Mouse (Mus musculus) stomach, embryonic 14.5 days (tissue): ENCODE measurements at regions not wholly inside any gene's neighbourhood (a gene's known extent, or its start where the extent isn't known, plus 50 kb on each side); places are given as distances from the start of the nearest gene placed in this dataset.

Experiments used
- ATAC-seq: fragments of 200-750 bp; cut with Nextera tagmentation; 2 replicates; pipeline ENCODE4 v1.8.0; 2017; ENCODE audit warnings: low read depth, moderate TSS enrichment; ENCODE audit not compliant: insufficient number of reproducible peaks, insufficient read depth, low FRiP score
- H3K27ac ChIP-seq: fragments of 300-500 bp; sonication (generic); 2 replicates; pipeline ENCODE4 v1.5.1; 2014; ENCODE audit warnings: mild to moderate bottlenecking, low read length, moderate library complexity, mixed read lengths
- H3K27me3 ChIP-seq: fragments of 300-500 bp; sonication (generic); 2 replicates; pipeline ENCODE4 v1.6.1; 2014; ENCODE audit warnings: low read length, control low read depth, mixed read lengths; ENCODE audit not compliant: control insufficient read depth, insufficient read depth
- H3K36me3 ChIP-seq: fragments of 300-500 bp; sonication (generic); 2 replicates; pipeline ENCODE4 v1.6.1; 2014; ENCODE audit warnings: mild to moderate bottlenecking, control low read depth, low read length, moderate library complexity, mixed read lengths; ENCODE audit not compliant: control insufficient read depth, insufficient read depth
- H3K4me1 ChIP-seq: fragments of 300-500 bp; sonication (generic); 2 replicates; pipeline ENCODE4 v1.6.1; 2014; ENCODE audit warnings: low read length, control low read depth, mixed read lengths; ENCODE audit not compliant: control insufficient read depth, insufficient read depth
- H3K4me2 ChIP-seq: fragments of 300-500 bp; sonication (generic); replicated peaks from 2 replicates; pipeline ENCODE4 v1.6.1; 2014; ENCODE audit warnings: low read depth, low read length, control low read depth
- H3K4me3 ChIP-seq: fragments of 300-500 bp; sonication (generic); 2 replicates; pipeline ENCODE4 v1.5.1; 2014; ENCODE audit warnings: low read depth, low read length, control low read depth
- H3K9ac ChIP-seq: fragments of 300-500 bp; sonication (generic); replicated peaks from 2 replicates; pipeline ENCODE4 v1.6.1; 2014; ENCODE audit warnings: low read depth, mild to moderate bottlenecking, control low read depth, low read length, moderate library complexity, mixed read lengths
- H3K9me3 ChIP-seq: fragments of 300-500 bp; sonication (generic); 2 replicates; pipeline ENCODE4 v1.6.1; 2016; ENCODE audit warnings: low read depth, low read length, control low read depth; ENCODE audit not compliant: control insufficient read depth
- WGBS: fragments of 180-500 bp; shearing (Covaris S2); extraction: QIAGEN DNeasy Blood & Tissue Kit; methylation state at CpG from one replicate; pipeline ENCODE4 v1.1.7; 2014; 5-methylcytosine and 5-hydroxymethylcytosine counted together

DNA sequence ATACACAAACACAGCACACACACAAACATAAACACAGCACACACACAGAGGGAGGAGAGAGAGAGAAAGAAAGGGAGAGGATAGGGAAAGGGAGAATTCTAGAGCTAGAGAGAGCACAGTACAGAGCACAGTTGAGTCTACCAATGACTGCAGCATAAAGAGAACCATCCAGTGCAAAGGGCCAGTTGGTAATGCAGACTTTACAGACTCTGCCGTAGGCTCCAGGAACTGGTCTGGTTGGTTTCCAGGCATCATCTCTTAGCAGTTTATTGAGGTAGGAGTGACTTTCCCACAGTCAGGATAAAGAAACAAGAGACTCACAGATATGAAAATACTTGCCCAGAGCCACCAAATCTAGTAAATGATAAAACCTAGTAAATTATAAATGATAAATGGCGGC lies 208.5 kb downstream of the Tgfb2 start:
- H3K36me3 ChIP-seq = no peaks in the 10 kb centered on the region
- no peak overlapping the region for H3K9ac ChIP-seq
- no peak for ATAC-seq
- no peaks in the 10 kb centered on the region for H3K4me1 ChIP-seq
- H3K4me2 ChIP-seq = no peak overlapping the region
- WGBS = 77% methylated on average over 2 of the region's 2 CpGs
- no peaks in the 10 kb centered on the region for H3K9me3 ChIP-seq
- H3K27me3 ChIP-seq = no peaks in the 10 kb centered on the region
- H3K4me3 ChIP-seq = no peak overlapping the region
- H3K27ac ChIP-seq = no peak overlapping the region

DNA sequence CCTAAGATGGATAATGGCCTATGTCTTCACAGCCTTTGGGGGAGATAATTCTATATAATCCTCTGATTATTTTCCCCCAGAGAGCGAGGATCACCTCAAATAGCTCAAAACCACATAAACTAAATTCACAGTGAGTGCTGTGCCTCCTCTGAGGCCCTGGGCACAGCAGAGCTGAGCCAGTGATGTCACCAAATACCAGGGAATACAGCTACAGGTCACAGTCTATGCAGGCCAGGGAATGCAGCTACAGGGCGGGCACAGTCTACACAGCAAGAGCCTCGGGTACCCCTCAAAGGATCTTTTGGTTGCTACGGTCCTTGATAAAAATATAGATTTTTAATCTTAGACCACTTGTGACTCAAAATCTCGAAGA lies 211.4 kb downstream of the Tgfb2 start:
- Histone ChIP-seq H3K4me2 (no peak overlapping the region), H3K4me1 (no peaks in the 10 kb centered on the region), H3K4me3 (no peak overlapping the region), H3K9me3 (no peaks in the 10 kb centered on the region), H3K27ac (no peak overlapping the region), H3K9ac (no peak overlapping the region), H3K27me3 (no peaks in the 10 kb centered on the region), H3K36me3 (no peaks in the 10 kb centered on the region)
- WGBS = 88% methylated on average over 5 of the region's 5 CpGs
- ATAC-seq = no peak

- no peak for ATAC-seq
- H3K36me3 ChIP-seq = no peaks in the 10 kb centered on the region
- H3K9ac ChIP-seq = no peak overlapping the region
- H3K27ac ChIP-seq = no peak overlapping the region
- 77% methylated on average over 14 of the region's 14 CpGs for WGBS
- no peaks in the 10 kb centered on the region for H3K9me3 ChIP-seq
- H3K4me3 ChIP-seq = no peak overlapping the region
- H3K27me3 ChIP-seq = no peaks in the 10 kb centered on the region
- no peaks in the 10 kb centered on the region for H3K4me1 ChIP-seq
- H3K4me2 ChIP-seq = no peak overlapping the region
Observed at GRCm38 (mm10) chr1:186493664-186494410, 212.0 kb downstream of the Tgfb2 start.

- WGBS = 32% methylated on average over 8 of the region's 8 CpGs
- ATAC-seq = no peak
- Histone ChIP-seq H3K27me3 (no peaks in the 10 kb centered on the region), H3K9me3 (no peaks in the 10 kb centered on the region), H3K27ac (no peak overlapping the region), H3K4me2 (no peak overlapping the region), H3K9ac (no peak overlapping the region), H3K36me3 (no peaks in the 10 kb centered on the region), H3K4me1 (no peaks in the 10 kb centered on the region), H3K4me3 (no peak overlapping the region)
Observed at GRCm38 (mm10) chr1:186482177-186482576, 223.6 kb downstream of the Tgfb2 start.

DNA sequence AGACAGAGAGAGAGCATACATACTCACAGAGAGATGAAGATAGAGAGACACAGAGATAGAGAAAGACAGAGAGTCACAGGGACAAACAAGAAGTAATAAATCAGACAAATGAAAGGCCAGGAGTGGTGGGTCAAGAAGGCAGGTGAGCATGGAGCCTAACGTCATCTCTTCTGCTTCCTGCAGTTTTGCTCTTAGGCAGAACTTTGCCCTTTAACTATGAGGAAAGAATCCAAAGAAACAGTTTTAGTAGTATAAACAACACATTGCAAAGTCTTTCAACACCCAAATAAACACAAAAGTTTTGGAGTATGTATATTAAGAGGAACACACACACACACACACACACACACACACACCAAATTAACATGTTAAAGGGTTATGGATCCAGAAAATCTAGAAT lies 225.8 kb downstream of the Tgfb2 start:
- no peaks in the 10 kb centered on the region for H3K4me1 ChIP-seq
- no peak overlapping the region for H3K9ac ChIP-seq
- 59% methylated on average over 1 of the region's 1 CpGs for WGBS
- H3K27ac ChIP-seq = no peak overlapping the region
- H3K36me3 ChIP-seq = no peaks in the 10 kb centered on the region
- ATAC-seq = no peak
- no peaks in the 10 kb centered on the region for H3K9me3 ChIP-seq
- no peak overlapping the region for H3K4me2 ChIP-seq
- H3K27me3 ChIP-seq = no peaks in the 10 kb centered on the region
- H3K4me3 ChIP-seq = no peak overlapping the region

DNA sequence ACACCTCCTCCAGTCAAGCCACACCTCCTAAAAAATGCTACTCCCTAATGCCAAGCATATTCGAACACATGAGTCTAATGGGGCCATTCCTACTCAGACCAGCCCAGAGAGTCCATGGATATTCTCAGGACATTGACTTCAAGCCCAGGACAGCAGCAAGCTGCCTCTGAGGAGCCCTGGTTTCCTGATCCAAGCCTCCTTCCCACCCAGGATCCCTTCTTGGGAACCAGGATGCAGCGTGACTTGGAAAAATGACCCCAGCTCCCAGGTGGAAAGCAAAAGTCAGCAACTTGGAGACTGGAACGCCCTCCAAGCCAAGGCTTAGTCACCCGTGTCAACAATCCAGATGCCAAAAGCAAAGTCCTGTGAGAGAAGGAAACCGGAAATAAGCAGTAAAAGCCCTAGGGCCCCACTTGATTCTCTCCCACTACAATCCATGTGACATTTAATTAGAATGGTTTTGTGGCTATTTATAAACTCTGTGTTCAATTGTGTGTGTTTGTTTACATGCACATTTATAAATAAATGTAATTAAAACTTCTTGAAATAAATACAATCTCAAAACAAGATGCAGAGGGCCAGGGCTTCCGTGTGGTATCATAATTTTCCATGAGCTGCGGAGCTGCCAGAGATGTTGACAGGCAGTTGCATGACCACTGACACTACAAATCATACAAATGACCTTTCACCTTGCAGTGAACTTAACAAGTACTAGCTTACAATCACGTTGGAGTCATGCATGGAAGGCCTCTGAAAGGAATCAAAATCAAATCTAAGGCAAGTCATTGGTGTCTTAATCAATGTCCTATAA lies 227.2 kb downstream of the Tgfb2 start:
- H3K27ac ChIP-seq = no peak overlapping the region
- no peak overlapping the region for H3K4me3 ChIP-seq
- H3K4me1 ChIP-seq = no peaks in the 10 kb centered on the region
- no peaks in the 10 kb centered on the region for H3K36me3 ChIP-seq
- H3K27me3 ChIP-seq = no peaks in the 10 kb centered on the region
- H3K9ac ChIP-seq = no peak overlapping the region
- ATAC-seq = no peak
- no peak overlapping the region for H3K4me2 ChIP-seq
- 77% methylated on average over 8 of the region's 8 CpGs for WGBS
- H3K9me3 ChIP-seq = no peaks in the 10 kb centered on the region

- Histone ChIP-seq H3K9ac (no peak overlapping the region), H3K4me1 (no peaks in the 10 kb centered on the region), H3K4me2 (no peak overlapping the region), H3K9me3 (no peaks in the 10 kb centered on the region), H3K36me3 (no peaks in the 10 kb centered on the region), H3K27me3 (no peaks in the 10 kb centered on the region), H3K4me3 (no peak overlapping the region), H3K27ac (no peak overlapping the region)
- WGBS = 49% methylated on average over 2 of the region's 2 CpGs
- ATAC-seq = no peak
Observed at GRCm38 (mm10) chr1:186474844-186475243, 230.9 kb downstream of the Tgfb2 start.

DNA sequence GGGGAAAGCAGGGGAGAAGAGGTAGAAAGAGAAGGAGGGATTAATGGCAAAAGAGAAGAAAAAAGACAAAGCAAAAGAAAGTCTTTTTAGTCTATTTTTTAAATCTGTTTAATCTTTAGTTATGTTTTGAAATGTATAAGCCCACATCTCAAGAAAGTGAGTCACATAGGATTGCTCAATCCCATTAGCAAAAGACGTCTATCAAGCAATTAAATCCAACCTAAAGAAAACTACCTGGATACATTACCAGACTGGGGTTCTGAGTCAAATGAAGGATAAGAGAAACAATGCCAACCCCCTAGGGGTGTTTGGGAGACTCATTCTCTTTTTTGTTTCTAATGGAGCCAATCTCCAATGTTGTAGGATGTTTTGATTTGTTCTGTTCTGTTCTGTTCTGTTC lies 231.4 kb downstream of the Tgfb2 start:
- H3K4me3 ChIP-seq = no peak overlapping the region
- no peak overlapping the region for H3K9ac ChIP-seq
- no peaks in the 10 kb centered on the region for H3K27me3 ChIP-seq
- no peaks in the 10 kb centered on the region for H3K36me3 ChIP-seq
- H3K27ac ChIP-seq = no peak overlapping the region
- 53% methylated on average over 1 of the region's 1 CpGs for WGBS
- H3K9me3 ChIP-seq = no peaks in the 10 kb centered on the region
- no peak for ATAC-seq
- H3K4me1 ChIP-seq = no peaks in the 10 kb centered on the region
- no peak overlapping the region for H3K4me2 ChIP-seq
